Mouse (Mus musculus) kidney, postnatal 10 days (tissue): ENCODE measurements around the gene Itih4.

Experiments used
- DNase-seq: peaks from one replicate; pipeline ENCODE4 v3.0.0; 2021; ENCODE audit warnings: mixed read lengths

The Itih4 gene

DNA sequence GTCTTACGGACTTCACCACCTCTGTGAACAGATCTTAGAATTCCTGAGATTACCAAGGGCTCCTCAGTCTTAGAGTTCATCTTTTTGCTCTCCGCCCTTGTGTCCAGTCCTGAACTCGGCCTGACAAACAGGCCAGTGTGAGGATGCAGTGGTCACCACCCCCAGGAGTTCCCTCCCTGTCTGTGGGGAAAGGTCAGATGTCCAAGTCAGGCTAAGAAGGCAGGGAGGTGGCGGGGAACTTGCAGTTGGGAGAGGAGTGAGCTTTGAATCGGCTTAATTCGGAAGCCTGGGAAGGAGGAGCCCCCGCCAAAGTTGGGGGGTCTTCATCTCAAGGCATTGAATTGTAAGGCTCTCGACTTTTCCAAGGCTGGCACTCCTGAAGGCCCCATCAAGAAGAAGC is 6.0 kb upstream of the Itih4 start:
- DNase-seq = no peak

DNA sequence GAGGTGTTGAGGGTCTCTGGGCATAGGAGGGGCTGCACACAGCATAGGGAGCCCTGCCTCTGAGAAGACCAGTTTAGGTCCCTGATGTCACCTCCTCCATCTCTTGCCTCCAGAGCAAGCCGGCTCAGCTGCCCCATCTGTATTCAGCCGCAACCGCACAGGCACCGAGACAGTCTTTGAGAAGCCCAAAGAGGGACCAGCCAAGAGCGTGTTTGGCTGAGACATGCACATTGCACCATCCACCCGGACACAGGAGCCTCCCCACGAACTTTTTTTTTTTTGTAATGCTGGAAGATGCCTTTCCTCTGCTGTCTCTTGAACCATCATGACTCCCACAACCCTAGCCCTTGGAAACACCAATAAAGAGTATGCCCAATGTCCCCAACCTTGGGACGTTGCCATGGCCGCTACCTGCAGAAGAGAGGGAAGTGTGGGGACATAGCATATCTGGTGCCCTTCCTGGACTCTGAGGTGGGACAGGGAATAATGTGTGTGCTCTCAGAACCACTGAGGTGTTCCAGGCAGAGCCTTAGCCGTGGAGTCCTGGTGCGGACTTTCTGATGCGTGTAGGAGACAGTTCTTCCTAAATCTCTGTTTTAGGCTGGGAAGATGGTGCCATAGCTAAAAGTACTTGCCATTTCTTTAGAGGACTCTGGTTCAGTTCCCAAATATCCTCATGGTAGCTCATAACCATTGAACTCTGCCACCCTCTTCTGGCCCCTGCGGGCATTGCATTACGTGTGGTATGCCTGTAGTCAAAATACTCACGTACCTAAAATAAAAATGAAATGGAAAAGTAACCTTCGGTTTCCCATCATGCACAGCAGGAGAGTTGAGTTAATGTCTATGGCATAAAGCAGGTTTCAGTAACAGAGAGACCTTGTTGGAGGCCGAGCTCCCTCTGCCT is 5.2 kb upstream of the Itih4 start:
- peak; percentile 82 for DNase-seq

- DNase-seq = no peak
These were observed 4.6 kb upstream of the Itih4 start for GRCm38 (mm10) chr14:30881718-30882108.

DNA sequence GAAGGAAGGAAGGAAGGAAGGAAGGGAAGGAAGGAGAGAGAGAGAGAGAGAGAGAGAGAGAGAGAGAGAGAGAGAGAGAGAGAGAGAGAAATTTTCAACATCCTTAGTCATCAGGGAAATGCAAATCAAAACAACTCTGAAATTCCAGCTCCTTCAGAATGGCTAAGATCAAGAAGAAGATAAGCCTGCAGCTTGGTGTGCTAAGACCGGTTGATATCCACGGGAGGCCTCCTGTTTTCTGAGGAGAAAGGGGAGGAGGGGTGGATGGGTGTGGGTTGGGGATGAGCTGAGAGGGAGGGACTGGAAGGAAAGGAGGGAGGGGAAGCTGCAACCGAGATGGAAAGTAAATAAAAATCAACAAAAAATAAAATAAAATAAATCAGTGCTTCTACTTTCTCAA is 978 bp upstream of the Itih4 start:
- no peak for DNase-seq

DNA sequence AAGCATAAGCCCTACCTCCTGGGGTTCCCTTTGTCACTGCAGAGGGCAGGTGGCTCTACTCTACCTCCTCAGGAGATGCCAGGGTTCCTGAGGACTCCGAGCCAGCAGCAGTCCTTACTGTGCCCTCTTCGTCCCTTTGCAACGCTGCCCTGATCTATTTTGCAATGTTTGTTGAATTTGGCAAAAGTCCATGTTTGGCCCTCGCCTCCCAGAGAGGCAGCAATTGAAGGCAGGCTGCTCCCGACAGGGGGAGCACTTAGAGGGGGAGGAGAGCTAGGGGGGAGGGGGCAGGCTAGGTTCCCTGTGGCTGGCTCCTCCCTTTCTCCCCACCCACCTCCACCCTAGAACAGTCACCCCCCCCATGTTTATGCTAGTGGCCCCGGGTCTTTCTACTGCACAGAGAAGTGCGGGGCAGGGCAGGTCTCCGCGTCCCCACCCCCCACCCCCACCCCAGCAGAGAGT is 2.0 kb downstream of the Itih4 start:
- peak; percentile 71 for DNase-seq

DNA sequence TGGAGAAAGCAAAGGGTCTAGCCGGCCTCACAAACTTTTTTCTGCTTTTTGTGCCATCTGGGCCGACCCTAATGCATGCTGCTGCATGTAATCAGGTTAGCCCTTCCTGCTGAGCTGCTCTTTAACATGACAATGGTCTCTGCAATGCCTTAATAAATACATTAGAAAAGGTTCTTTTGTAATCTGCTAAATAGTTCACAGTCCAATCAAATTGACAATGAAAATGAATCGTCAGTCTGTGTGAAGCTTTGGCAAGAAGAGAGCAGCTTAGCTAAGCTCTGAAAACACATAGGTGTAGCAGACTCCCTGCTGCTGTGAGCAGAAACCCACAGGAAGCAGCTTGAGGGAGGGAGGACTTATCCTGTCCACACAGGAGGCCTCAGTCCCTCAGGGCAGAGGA is 13.7 kb downstream of the Itih4 start:
- no peak for DNase-seq

- DNase-seq = no peak
These were observed 16.4 kb downstream of the Itih4 start for GRCm38 (mm10) chr14:30902628-30903027.

GRCm38 (mm10) chr14:30903036-30903435 is 16.8 kb downstream of the Itih4 start:
- no peak for DNase-seq

DNA sequence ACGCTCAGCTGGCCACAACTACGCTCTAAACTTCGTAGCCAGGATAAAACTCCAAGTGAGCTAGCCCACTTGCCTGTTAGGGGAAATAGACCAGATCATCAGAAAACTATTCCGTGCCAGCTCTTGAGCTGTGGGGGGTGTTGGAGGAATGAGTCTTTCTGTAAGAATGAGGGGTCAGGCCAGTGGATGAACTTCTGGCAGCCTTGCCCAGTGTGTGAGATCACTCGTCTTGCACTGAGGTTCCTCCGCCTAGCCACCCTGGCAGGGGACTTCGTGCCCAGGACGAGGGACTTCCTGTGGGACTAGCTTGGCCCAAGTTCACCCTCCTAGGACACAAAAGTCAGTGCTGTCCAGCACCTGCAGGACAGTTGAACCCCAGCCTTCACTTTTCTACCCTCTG is 18.0 kb downstream of the Itih4 start:
- DNase-seq = no peak

GRCm38 (mm10) chr14:30906001-30906400 is 19.7 kb downstream of the Itih4 start:
- DNase-seq = no peak

DNA sequence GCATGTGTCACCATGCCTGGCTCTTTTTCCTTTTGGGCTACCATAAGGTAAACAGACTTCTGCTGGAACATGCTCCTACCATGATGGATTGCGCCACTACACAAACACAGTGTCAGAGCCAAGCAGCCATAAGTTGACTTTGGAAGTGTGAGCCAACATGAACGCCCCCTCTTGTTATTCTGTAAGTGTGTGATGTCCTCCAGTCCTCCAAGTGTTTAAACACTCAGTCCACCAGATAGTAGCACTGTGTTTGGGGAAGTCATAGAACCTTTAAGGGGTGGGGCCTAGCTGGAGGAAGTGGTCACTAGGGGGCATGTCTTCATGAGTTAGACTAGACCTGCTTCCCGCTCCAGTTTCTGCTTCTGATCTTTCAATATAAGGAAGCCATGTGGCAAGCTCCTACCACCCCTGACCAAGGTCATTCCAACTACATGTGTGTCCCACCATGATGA is 21.6 kb downstream of the Itih4 start:
- no peak for DNase-seq

DNA sequence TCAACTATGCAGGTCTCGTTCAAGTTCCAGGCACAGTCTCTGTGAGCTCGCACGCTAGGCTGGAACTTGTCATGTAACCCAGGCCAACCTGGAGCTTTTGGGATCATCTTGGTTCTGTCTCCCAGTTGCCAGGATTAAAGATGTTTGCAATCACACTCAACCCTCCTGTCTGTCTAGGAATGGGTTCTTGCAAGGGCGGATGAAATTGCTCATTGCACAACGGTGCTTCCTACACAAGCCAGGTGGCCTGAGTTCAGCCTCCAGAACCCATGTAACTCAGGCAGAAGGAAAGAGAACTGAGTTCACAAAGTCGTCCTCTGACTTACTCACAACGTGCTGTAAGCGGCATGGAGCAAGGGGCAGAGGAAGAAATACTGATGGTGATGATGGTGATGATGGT is 24.9 kb downstream of the Itih4 start:
- no peak for DNase-seq

GRCm38 (mm10) chr14:30912641-30913040 is 26.4 kb downstream of the Itih4 start:
- peak; percentile 18 for DNase-seq

- DNase-seq = peak; percentile 68
These were observed 27.1 kb downstream of the Itih4 start for GRCm38 (mm10) chr14:30913404-30913803.

DNA sequence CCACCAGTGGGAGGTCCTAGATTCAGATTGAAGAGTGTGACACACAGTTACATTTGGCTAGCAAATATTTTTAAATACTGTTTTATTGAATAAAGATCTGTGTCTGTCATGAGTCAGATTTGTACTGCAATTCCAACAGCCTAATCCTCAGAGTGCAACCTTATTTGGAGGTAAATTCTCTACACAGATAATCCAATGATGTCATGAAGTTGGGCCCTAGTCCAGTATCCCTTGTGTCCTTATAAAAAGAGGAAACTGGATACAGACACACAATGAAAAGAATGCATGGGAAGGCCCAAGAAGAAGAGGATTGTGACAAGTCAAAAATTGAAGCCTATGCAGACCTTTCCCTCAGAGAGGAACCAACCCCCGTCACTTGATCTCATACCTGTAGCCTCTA is 30.2 kb downstream of the Itih4 start:
- no peak for DNase-seq

GRCm38 (mm10) chr14:30922053-30922670 is 35.9 kb downstream of the Itih4 start:
- DNase-seq = no peak

- peak; percentile 21 for DNase-seq
These were observed 37.3 kb downstream of the Itih4 start, which contains the start of gene Itih3 for GRCm38 (mm10) chr14:30923375-30924105. Gene Itih3 (minus strand): TSS chr14:30923760.

DNA sequence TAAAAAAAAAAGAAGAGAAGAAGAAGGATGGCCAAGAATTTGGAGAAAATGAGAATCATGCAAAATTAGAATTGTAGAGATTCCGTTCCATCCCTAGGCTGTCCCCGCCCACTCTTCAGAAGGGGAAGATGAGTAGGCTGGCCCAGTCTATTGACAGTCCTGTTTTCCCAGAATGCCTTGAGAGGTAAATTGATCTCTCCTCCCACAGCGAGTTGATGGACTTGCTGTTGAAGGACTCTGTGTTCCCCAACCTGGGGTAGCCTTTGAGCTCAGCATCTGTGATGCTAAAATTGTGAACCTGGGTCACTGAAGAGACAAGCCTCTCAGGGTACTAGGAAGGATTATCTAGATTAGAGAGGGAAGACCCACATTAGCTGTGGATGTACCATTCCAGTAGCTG is 39.2 kb downstream of the Itih4 start:
- no peak for DNase-seq

DNA sequence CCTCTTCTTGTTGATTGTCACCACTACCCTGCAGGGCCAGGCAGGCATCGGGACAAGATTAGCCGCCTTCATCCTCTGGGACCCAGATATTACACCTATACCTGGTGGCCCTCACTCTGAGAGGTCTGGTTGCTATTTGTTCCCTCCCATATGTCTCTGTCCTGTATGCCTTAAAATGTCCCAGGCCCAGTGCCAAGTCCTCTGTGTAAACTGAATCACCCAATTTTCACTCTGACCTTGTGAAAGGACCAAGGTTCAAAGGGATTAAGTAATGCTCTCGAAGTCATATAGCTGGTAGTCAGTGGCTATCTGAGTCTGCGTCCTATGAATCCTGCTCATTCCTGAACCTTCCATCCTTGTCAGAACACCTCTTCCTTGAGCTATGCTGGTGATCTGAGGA is 44.1 kb downstream of the Itih4 start:
- DNase-seq = no peak

DNA sequence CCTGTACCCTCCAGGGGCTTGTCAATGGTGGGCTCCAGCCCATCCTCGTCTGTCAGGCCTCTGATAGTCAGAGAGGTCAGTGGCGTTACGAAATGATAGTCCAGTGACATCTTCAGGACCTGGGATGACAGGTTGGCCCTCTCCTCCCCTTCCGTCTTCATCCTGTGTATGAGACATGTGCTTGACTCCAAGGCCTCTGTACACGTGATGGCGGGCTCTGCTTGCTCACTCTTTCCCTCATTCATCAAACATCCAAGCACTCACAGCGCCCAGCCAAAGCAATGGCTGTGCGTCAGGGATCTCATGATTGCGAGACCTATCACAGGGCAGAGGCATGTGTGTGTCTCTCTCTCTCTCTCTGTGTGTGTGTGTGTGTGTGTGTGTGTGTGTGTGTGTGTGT is 47.1 kb downstream of the Itih4 start:
- no peak for DNase-seq

GRCm38 (mm10) chr14:30942254-30942653 is 56.0 kb downstream of the Itih4 start:
- DNase-seq = no peak

GRCm38 (mm10) chr14:30943038-30943437 is 56.8 kb downstream of the Itih4 start, which contains the start of gene Itih1:
Gene Itih1 (minus strand): TSS chr14:30943289.
- no peak for DNase-seq
